Mouse (Mus musculus) brain, embryonic 18.5 days (tissue): Measurements from ENCODE around the gene Atg101.

Experiments used
- DNase-seq: peaks from one replicate; pipeline ENCODE4 v3.0.0-alpha.2; 2012; ENCODE audit warnings: low read depth, low spot score

Gene Atg101

GRCm38 (mm10) chr15:101255842-101256462 lies 28.1 kb upstream of the Atg101 start:
- no peak for DNase-seq

GRCm38 (mm10) chr15:101256463-101257206 lies 27.4 kb upstream of the Atg101 start:
- no peak for DNase-seq

GRCm38 (mm10) chr15:101258420-101258819 lies 25.7 kb upstream of the Atg101 start:
- no peak for DNase-seq

- DNase-seq, result no peak
These were observed 24.1 kb upstream of the Atg101 start for GRCm38 (mm10) chr15:101259922-101260321.

GRCm38 (mm10) chr15:101260387-101260786 lies 23.7 kb upstream of the Atg101 start:
- DNase-seq, result no peak

- no peak for DNase-seq
These were observed 23.0 kb upstream of the Atg101 start for GRCm38 (mm10) chr15:101260874-101261622.

GRCm38 (mm10) chr15:101262502-101262901 lies 21.6 kb upstream of the Atg101 start:
- DNase-seq, result no peak

GRCm38 (mm10) chr15:101266132-101266963 lies 17.7 kb upstream of the Atg101 start:
- DNase-seq, result peak; percentile 37

- DNase-seq, result no peak
These were observed 16.7 kb upstream of the Atg101 start for GRCm38 (mm10) chr15:101267053-101268032.

- DNase-seq, result no peak
These were observed 13.8 kb upstream of the Atg101 start for GRCm38 (mm10) chr15:101270101-101270820.

GRCm38 (mm10) chr15:101271107-101271506 lies 13.0 kb upstream of the Atg101 start:
- DNase-seq, result no peak

GRCm38 (mm10) chr15:101271513-101271912 lies 12.6 kb upstream of the Atg101 start:
- DNase-seq, result no peak

GRCm38 (mm10) chr15:101274380-101274779 lies 9.7 kb upstream of the Atg101 start:
- no peak for DNase-seq

- DNase-seq, result no peak
These were observed 6.6 kb upstream of the Atg101 start for GRCm38 (mm10) chr15:101277351-101277899.

GRCm38 (mm10) chr15:101278589-101278988 lies 5.5 kb upstream of the Atg101 start:
- DNase-seq, result no peak

- DNase-seq, result no peak
These were observed 4.6 kb upstream of the Atg101 start for GRCm38 (mm10) chr15:101279430-101279999.

- DNase-seq, result no peak
These were observed 1.6 kb upstream of the Atg101 start for GRCm38 (mm10) chr15:101282471-101282870.

GRCm38 (mm10) chr15:101283183-101283910 lies 725 bp upstream of the Atg101 start:
- peak; percentile 67 for DNase-seq
